Mouse (Mus musculus) limb, embryonic 14.5 days (tissue): Measurements from ENCODE around the gene Pakap. TPM values are rescaled to one million over a fixed set of nuclear protein-coding genes. Genes with fewer than 3 reads are reported as not detected.

Source experiments
- ATAC-seq: fragments of 200-750 bp; cut with Nextera tagmentation; 2 replicates; pipeline ENCODE4 v1.8.0; 2017; ENCODE audit warnings: low read depth, moderate number of reproducible peaks, moderate TSS enrichment; ENCODE audit not compliant: low FRiP score
- DNase-seq: peaks from one replicate; pipeline ENCODE4 v3.0.0-alpha.2; 2015; ENCODE audit warnings: low spot score
- H3K27ac ChIP-seq: fragments of 300-500 bp; sonication (generic); replicated peaks from 2 replicates; pipeline ENCODE4 v1.5.1; 2014; ENCODE audit warnings: low read depth, mild to moderate bottlenecking, low read length, moderate library complexity, mixed read lengths
- H3K27me3 ChIP-seq: fragments of 300-500 bp; sonication (generic); 2 replicates; pipeline ENCODE4 v1.6.1; 2014; ENCODE audit warnings: low read length, mixed read lengths; ENCODE audit not compliant: control insufficient read depth, insufficient read depth
- H3K36me3 ChIP-seq: fragments of 300-500 bp; sonication (generic); 2 replicates; pipeline ENCODE4 v1.6.1; 2014; ENCODE audit warnings: mild to moderate bottlenecking, low read length, moderate library complexity, mixed read lengths; ENCODE audit not compliant: control insufficient read depth, insufficient read depth
- H3K4me1 ChIP-seq: fragments of 300-500 bp; sonication (generic); 2 replicates; pipeline ENCODE4 v1.6.1; 2014; ENCODE audit warnings: antibody characterized with exemption, low read length, mixed read lengths; ENCODE audit not compliant: control insufficient read depth, insufficient read depth
- H3K4me2 ChIP-seq: fragments of 300-500 bp; sonication (generic); replicated peaks from 2 replicates; pipeline ENCODE4 v1.6.1; 2014; ENCODE audit warnings: low read depth, mild to moderate bottlenecking, low read length, moderate library complexity; ENCODE audit not compliant: severe bottlenecking
- H3K4me3 ChIP-seq: fragments of 300-500 bp; sonication (generic); replicated peaks from 2 replicates; pipeline ENCODE4 v1.5.1; 2014; ENCODE audit warnings: low read length
- H3K9ac ChIP-seq: fragments of 300-500 bp; sonication (generic); 2 replicates; pipeline ENCODE4 v1.6.1; 2014; ENCODE audit warnings: mild to moderate bottlenecking, low read depth, low read length, moderate library complexity; ENCODE audit not compliant: severe bottlenecking
- H3K9me3 ChIP-seq: fragments of 300-500 bp; sonication (generic); 2 replicates; pipeline ENCODE4 v1.6.1; 2016; ENCODE audit warnings: low read length; ENCODE audit not compliant: control insufficient read depth
- POLR2A ChIP-seq: fragments of 200-500 bp; IDR thresholded peaks from 2 replicates; pipeline ENCODE4 v1.8.0; 2012; ENCODE audit warnings: inconsistent platforms, mild to moderate bottlenecking, moderate library complexity, borderline replicate concordance; ENCODE audit not compliant: insufficient read depth, insufficient read length; ENCODE audit errors: extremely low read depth
- WGBS: fragments of 180-500 bp; shearing (Covaris S2); extraction: QIAGEN DNeasy Blood & Tissue Kit; methylation state at CpG from one replicate; pipeline ENCODE4 v1.1.7; 2014; 5-methylcytosine and 5-hydroxymethylcytosine counted together
- polyA plus RNA-seq, 2 experiments: library from polyadenylated mRNA; depleted of rRNA in 1 of 2; stranded (reverse) in 1 of 2; unstranded in 1 of 2; fragments of >200 nt; fragmentation: Nextera tagmentation in 1 of 2; extraction: Ambion mirVana in 1 of 2; gene quantifications; 2 replicates each; pipeline versions ENCODE4 v1.2.1 to v1.2.3; 2012 to 2014

Gene Pakap
- polyA plus RNA-seq, 2 experiments, result 6.4 to 26.9 TPM

DNA sequence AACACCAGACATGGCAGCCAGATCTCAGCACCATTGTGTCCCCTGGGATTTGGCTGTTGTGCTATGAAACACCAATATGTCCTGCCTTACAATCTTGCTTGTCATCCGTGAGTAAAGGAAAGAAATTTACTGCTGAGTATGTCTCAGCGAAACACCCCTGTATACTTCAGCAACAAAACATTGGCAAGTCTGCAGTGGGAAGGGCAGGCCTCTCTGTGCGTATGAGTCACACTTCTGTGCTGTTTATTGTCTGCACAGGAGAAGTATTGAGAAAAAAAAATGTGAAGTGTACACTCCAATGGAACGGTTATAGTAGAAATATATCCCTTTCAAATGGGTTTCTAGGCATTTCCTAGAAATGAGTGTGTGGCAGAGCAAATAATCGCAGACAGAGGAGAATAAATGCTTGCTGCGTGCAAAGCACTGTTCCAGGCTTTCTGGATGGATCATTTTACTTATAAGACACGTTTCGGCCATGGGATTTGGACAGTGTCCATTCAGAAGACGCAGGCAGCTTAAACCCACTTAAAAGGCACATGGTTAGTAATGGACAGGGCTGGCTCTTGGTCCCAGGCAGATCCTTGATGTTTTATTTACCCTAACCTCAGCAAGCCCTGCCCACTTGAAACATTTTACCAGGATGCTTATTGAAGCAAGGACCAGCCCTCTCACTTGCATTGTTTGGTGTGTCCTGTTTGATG lies 69.0 kb downstream of the Pakap start:
- Histone ChIP-seq H3K36me3 (no peaks in the 10 kb centered on the region), H3K4me2 (no peak overlapping the region), H3K9me3 (no peaks in the 10 kb centered on the region), H3K4me1 (peaks cover 15% of the 10 kb centered on the region), H3K9ac (no peak overlapping the region), H3K27me3 (no peaks in the 10 kb centered on the region), H3K27ac (no peak overlapping the region), H3K4me3 (no peak overlapping the region)
- DNase-seq, result no peak
- TF ChIP-seq POLR2A, result no peak
- WGBS, result 64% methylated on average over 9 of the region's 9 CpGs
- ATAC-seq, result no peak

DNA sequence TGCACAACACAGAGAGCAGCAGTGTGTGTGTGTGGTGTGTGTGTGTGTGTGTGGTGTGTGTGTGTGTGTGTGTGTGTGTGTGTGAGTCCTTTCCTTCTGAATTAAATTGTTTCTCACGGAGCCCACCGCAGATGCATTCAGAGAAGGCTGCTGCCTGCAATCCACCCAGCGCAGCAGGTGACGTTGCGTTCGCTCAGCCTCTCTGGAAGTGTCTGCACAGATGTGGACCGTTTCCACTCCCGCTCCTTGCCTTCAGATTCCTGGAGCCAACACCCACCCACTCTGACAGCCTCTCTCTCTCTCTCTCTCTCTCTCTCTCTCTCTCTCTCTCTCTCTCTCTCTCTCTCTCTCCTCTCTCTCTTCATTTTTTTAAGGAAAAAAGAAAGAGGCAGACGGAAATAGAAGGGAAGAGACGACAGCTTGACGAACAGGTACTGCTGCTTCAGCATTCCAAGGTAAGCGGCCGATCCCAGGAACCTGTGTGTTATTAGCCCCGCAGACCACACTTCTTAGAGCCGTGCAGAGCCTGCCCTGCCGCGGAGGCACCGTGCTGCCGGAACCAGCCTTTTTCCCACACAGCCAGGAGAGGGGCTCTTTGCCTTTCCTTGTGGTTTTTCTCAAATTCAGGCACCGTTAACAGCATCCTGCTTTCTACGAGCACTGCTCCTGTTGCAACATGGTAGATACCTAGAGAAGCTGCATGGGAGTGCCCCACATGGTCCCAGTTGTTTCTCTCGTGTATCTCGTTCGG lies 69.8 kb downstream of the Pakap start:
- peak; percentile 60 for ATAC-seq
- Histone ChIP-seq H3K4me2 (peak overlapping the region; percentile 51), H3K4me3 (peak overlapping the region; percentile 13), H3K27me3 (no peaks in the 10 kb centered on the region), H3K36me3 (no peaks in the 10 kb centered on the region), H3K9ac (no peak overlapping the region), H3K9me3 (no peaks in the 10 kb centered on the region), H3K27ac (no peak overlapping the region), H3K4me1 (peaks cover 15% of the 10 kb centered on the region)
- peak; percentile 27 for DNase-seq
- 15% methylated on average over 24 of the region's 24 CpGs for WGBS
- no peak for TF ChIP-seq POLR2A

DNA sequence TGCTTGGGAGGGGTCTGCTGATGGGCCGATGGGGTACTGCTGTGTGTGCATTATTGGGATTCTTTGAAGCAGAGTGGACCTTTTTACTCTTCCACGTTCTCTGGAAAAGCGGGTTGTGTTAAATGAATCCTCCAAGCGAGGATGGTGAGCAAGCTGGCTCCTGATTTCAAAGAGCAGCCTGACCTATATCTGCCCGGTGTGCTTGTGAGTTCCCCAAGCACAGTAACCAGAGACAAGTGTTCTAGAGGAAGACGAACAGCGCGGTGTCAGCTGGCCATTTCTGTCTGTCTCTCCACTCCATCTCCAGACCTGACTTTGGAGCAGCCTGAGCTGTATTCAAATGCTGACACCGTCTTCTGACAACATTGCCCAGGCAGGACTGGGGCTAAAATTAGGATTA lies 71.0 kb downstream of the Pakap start:
- no peak for DNase-seq

DNA sequence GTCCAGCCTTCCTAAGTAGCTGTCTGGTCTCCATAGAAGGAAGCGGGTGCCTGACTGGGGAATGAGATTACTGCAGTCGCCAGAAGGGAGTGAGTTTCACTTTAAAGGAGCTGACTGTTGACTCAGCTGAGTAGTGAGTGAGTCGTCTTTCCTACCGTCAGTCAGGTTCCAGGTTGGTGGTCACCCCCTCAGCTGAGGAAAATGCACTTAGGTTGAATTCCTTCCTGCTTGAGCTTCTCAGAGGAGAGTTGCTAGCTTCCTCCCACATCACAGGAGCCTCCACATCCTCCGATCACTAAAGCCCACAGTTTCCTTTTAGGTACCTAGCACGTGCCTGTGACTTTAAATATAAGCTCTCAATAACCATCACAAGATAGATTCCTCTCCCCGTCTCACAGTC lies 72.2 kb downstream of the Pakap start:
- TF ChIP-seq POLR2A, result no peak
- no peaks in the 10 kb centered on the region for H3K36me3 ChIP-seq
- H3K9ac ChIP-seq, result no peak overlapping the region
- 47% methylated on average over 7 of the region's 7 CpGs for WGBS
- H3K4me3 ChIP-seq, result no peak overlapping the region
- DNase-seq (no peak), ATAC-seq (no peak)
- peaks cover 10% of the 10 kb centered on the region for H3K4me1 ChIP-seq
- H3K27ac ChIP-seq, result no peak overlapping the region
- no peaks in the 10 kb centered on the region for H3K27me3 ChIP-seq
- no peaks in the 10 kb centered on the region for H3K9me3 ChIP-seq
- no peak overlapping the region for H3K4me2 ChIP-seq

More for the DNA sequence above, 71.0 kb downstream of the Pakap start:
- no peak overlapping the region for H3K4me2 ChIP-seq
- H3K27ac ChIP-seq, result no peak overlapping the region
- H3K27me3 ChIP-seq, result no peaks in the 10 kb centered on the region
- H3K9ac ChIP-seq, result no peak overlapping the region
- WGBS, result 83% methylated on average over 9 of the region's 9 CpGs
- ATAC-seq, result no peak
- H3K4me3 ChIP-seq, result no peak overlapping the region
- H3K4me1 ChIP-seq, result peaks cover 10% of the 10 kb centered on the region
- H3K36me3 ChIP-seq, result no peaks in the 10 kb centered on the region
- TF ChIP-seq POLR2A, result no peak
- no peaks in the 10 kb centered on the region for H3K9me3 ChIP-seq

DNA sequence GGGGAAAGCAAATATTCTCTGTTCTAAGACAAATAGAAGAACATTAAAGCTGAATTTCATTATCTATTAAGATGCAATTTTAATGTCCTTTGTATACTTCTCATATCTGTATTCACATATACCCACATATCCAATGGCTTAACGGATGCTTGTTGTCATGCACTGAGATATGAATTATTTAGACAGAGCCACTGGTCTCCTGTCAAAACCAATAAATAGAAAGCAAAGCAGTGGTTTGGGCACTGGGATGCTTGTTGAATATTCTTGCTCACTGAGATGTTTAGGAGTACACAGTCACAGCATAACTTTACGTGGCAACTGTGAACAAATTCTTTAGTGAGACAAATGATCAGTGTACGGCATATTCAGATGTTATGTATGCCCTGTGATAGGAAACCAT lies 73.0 kb downstream of the Pakap start:
- Histone ChIP-seq H3K36me3 (no peaks in the 10 kb centered on the region), H3K27me3 (no peaks in the 10 kb centered on the region), H3K27ac (no peak overlapping the region), H3K9me3 (no peaks in the 10 kb centered on the region), H3K4me2 (no peak overlapping the region), H3K9ac (no peak overlapping the region), H3K4me3 (no peak overlapping the region), H3K4me1 (peaks cover 10% of the 10 kb centered on the region)
- TF ChIP-seq POLR2A, result no peak
- DNase-seq (no peak), ATAC-seq (no peak)
- WGBS, result 89% methylated on average over 3 of the region's 3 CpGs
